Mouse (Mus musculus) liver, adult 2 months (tissue): ENCODE data around the gene Gp2. TPM values are rescaled to one million over a fixed set of nuclear protein-coding genes. Genes with fewer than 3 reads are reported as not detected.

Experiments
- DNase-seq: peaks from one replicate; pipeline ENCODE4 v3.0.0-alpha.2; 2011; ENCODE audit warnings: low read depth, low spot score; ENCODE audit errors: extremely low read depth
- H3K27ac ChIP-seq: fragments of 200-500 bp; replicated peaks from 2 replicates; pipeline ENCODE4 v1.5.1; 2012; ENCODE audit warnings: low read depth, mild to moderate bottlenecking, control low read depth, inconsistent platforms, low read length; ENCODE audit not compliant: insufficient read depth
- H3K27me3 ChIP-seq: fragments of 200-500 bp; 2 replicates; pipeline ENCODE4 v1.6.1; 2012; ENCODE audit warnings: mild to moderate bottlenecking, moderate library complexity, low read length, inconsistent platforms; ENCODE audit not compliant: control insufficient read depth, insufficient read depth
- H3K36me3 ChIP-seq: fragments of 200-500 bp; 2 replicates; pipeline ENCODE4 v1.6.1; 2012; ENCODE audit warnings: low read length, inconsistent platforms; ENCODE audit not compliant: control insufficient read depth, insufficient read depth
- H3K4me1 ChIP-seq: fragments of 200-500 bp; 2 replicates; pipeline ENCODE4 v1.6.1; 2011; ENCODE audit warnings: low read length; ENCODE audit not compliant: control insufficient read depth, insufficient read depth
- H3K4me3 ChIP-seq: fragments of 200-500 bp; 2 replicates; pipeline ENCODE4 v1.5.1; 2011; ENCODE audit warnings: low read depth, mild to moderate bottlenecking, control low read depth, low read length, moderate library complexity; ENCODE audit not compliant: insufficient read depth
- H3K79me2 ChIP-seq: fragments of 200-500 bp; 2 replicates; pipeline ENCODE4 v1.6.1; 2012; ENCODE audit warnings: inconsistent platforms, mild to moderate bottlenecking, low read length, moderate library complexity; ENCODE audit not compliant: control insufficient read depth, insufficient read depth
- H3K9ac ChIP-seq: fragments of 200-500 bp; 2 replicates; pipeline ENCODE4 v1.6.1; 2012; ENCODE audit warnings: low read depth, mild to moderate bottlenecking, control low read depth, inconsistent platforms, low read length
- CTCF ChIP-seq: fragments of 200-500 bp; IDR thresholded peaks from 2 replicates; pipeline ENCODE4 v1.5.1; 2011; ENCODE audit warnings: low read depth, low read length, control low read depth
- POLR2A ChIP-seq: fragments of 200-500 bp; IDR thresholded peaks from 2 replicates; pipeline ENCODE4 v1.6.1; 2011; ENCODE audit warnings: low read length, control low read depth; ENCODE audit not compliant: insufficient read depth; ENCODE audit errors: extremely low read depth
- WGBS: fragments of 180-500 bp; shearing (Covaris S2); methylation state at CpG from one replicate; pipeline ENCODE4 v1.1.7; 2018; 5-methylcytosine and 5-hydroxymethylcytosine counted together
- polyA plus RNA-seq: library from polyadenylated mRNA; depleted of rRNA; stranded (reverse); fragments of >200 nt; gene quantifications from 2 replicates; pipeline ENCODE4 v1.2.3, GENCODE M21; 2012; rRNA removed
- total RNA-seq: library from RNA; depleted of rRNA; stranded (reverse); fragments of >200 nt; gene quantifications from 2 replicates; pipeline ENCODE4 v1.2.3, GENCODE M21; 2014; rRNA removed

Gene Gp2
- total and polyA plus RNA-seq, 2 experiments, result 7.9 TPM; not detected in 1

DNA sequence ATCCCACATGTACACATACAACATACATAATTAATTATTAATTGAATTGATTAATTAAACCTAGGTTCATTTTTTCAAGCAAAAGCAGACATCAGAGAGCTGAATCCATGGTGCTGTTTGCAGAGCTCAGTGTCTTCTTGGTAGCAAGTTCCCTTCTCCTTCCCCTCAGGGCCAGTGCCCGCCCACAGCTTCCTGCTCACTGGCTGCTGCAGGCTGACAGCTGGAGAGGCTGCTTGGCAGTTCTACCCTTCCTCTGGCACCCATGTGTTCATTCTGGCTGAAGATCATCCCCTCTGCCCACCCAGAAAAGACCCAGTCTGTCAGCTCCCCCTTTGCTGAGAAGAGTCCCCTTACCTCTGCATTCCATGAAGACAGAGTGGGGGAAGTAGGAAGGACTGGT, 40.6 kb downstream of the Gp2 start:
- no peaks in the 10 kb centered on the region for H3K4me1 ChIP-seq
- no peak overlapping the region for H3K9ac ChIP-seq
- no peak overlapping the region for H3K4me3 ChIP-seq
- no peaks in the 10 kb centered on the region for H3K36me3 ChIP-seq
- H3K27ac ChIP-seq, result no peak overlapping the region
- no peaks in the 10 kb centered on the region for H3K79me2 ChIP-seq
- 70% methylated on average over 1 of the region's 1 CpGs for WGBS
- no peak for DNase-seq
- no peaks in the 10 kb centered on the region for H3K27me3 ChIP-seq
- no peak for TF ChIP-seq CTCF
- no peak for TF ChIP-seq POLR2A

DNA sequence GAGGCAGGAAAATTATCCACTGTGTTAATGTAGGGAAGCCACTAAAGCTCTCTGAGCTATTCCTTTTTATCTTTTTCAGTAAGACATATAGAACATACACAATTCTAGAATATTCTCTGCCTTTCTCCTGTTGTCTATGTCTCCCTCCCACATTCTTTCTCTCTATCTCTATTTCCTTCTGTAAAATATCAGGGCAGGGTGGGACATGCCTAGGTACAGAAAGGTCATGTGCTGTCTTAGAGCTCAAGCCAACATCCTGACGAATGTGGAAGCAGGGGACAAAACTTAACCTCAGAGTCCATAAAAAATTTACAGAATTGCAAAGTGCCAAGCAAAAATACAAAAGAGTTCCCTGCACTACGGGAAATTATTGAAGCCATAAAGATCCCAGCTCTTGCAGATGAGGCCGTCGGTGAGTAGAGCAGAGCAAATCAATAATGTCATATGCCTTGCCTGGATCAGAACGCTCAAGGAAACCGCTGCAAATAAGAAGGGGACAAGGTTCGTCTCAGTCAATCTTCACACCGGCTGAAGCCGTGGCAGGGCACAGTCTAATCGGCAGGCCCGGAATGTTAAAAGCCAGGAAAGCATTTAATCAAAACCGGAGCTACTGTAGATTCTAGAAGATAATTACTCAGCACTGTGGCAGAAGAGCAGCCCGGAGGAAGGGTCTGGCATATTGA, 64.9 kb downstream of the Gp2 start:
- no peak overlapping the region for H3K27ac ChIP-seq
- H3K4me1 ChIP-seq, result no peaks in the 10 kb centered on the region
- no peak overlapping the region for H3K4me3 ChIP-seq
- no peaks in the 10 kb centered on the region for H3K27me3 ChIP-seq
- TF ChIP-seq POLR2A, result no peak
- no peak for TF ChIP-seq CTCF
- H3K9ac ChIP-seq, result no peak overlapping the region
- no peaks in the 10 kb centered on the region for H3K36me3 ChIP-seq
- 73% methylated on average over 13 of the region's 13 CpGs for WGBS
- no peak for DNase-seq
- H3K79me2 ChIP-seq, result no peaks in the 10 kb centered on the region

Other genes starting within 250 kb of the Gp2 start
- under 0.01 and 0.27 TPM in 2 replicates for gene Umod, start 20.0 kb upstream of the Gp2 start, total RNA-seq
- gene Umod, start 20.0 kb upstream of the Gp2 start, polyA plus RNA-seq, result 0.11 and 0.17 TPM in 2 replicates
- gene Acsm5, start 60.2 kb upstream of the Gp2 start, total RNA-seq, result 104 and 109 TPM in 2 replicates
- 86.9 and 127 TPM in 2 replicates for gene Acsm5, start 60.2 kb upstream of the Gp2 start, polyA plus RNA-seq
- 5.7 and 11.6 TPM in 2 replicates for gene Pdilt, start 64.2 kb upstream of the Gp2 start, total RNA-seq
- gene Pdilt, start 64.2 kb upstream of the Gp2 start, polyA plus RNA-seq, result 1.3 and 2.0 TPM in 2 replicates
- gene Acsm2, start 95.1 kb upstream of the Gp2 start, total RNA-seq, result 2.3 and 8.3 TPM in 2 replicates
- gene Acsm2, start 95.1 kb upstream of the Gp2 start, polyA plus RNA-seq, result 1.2 TPM in 2 replicates
- 357 and 475 TPM in 2 replicates for gene Acsm1, start 147.7 kb upstream of the Gp2 start, total RNA-seq
- gene Acsm1, start 147.7 kb upstream of the Gp2 start, polyA plus RNA-seq, result 223 and 257 TPM in 2 replicates
- gene Acsm4, start 230.7 kb upstream of the Gp2 start, total RNA-seq, result not detected in 2 replicates
- not detected in 2 replicates for gene Acsm4, start 230.7 kb upstream of the Gp2 start, polyA plus RNA-seq